Mouse (Mus musculus): Measurements from ENCODE around the gene Uvrag. TPM values are rescaled to one million over a fixed set of nuclear protein-coding genes. Genes with fewer than 3 reads are reported as not detected.

The Uvrag gene
- polyA plus RNA-seq, 2 experiments: 9.8 to 16.2 TPM

DNA sequence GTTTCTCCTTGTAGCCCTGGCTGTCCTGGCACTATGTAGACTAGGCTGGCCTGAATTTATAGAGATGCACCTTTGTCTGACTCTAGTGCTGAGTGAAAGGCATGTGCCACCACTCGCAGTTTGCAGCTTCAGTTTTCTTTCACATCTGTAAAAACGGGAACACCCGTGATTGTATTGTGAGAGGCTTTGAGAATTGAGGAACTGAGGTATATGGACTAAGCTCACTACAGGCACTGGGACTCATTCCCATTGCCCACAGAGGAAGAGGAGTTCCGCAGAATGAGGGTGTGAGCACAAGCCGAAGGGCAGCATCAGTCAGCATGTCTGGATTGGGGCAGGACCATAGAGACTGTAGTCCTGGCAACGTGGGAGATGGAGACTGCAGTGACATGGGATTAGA is 42.8 kb upstream of the Uvrag start:
- no peak for TF ChIP-seq POLR2A (IDR thresholded peaks at IDR 0.05; ENCODE audit: borderline replicate concordance, extremely low read depth, insufficient read depth, insufficient read length)
- WGBS: 76% methylated on average over 6 of the region's 6 CpGs

GRCm38 (mm10) chr7:99182432-99183172 is 41.7 kb upstream of the Uvrag start, which contains the start of gene Dgat2:
Gene Dgat2, minus strand, starts transcription at chr7:99182719.
- WGBS: 2% methylated on average over 55 of the region's 63 CpGs
- ATAC-seq (ENCODE audit: low FRiP score, low read depth): peak; percentile 97

More for the DNA sequence above, 42.8 kb upstream of the Uvrag start:
- no peaks in the 10 kb centered on the region for H3K9me3 ChIP-seq (ENCODE audit: control insufficient read depth, low read length)
- H3K4me1 ChIP-seq (ENCODE audit: control insufficient read depth, insufficient read depth, low read length): no peaks in the 10 kb centered on the region
- no peaks in the 10 kb centered on the region for H3K27me3 ChIP-seq (ENCODE audit: control insufficient read depth, insufficient read depth, low read length)
- no peak for DNase-seq (ENCODE audit: low spot score)
- no peak overlapping the region for H3K4me2 ChIP-seq (replicated peaks; ENCODE audit: low read depth, low read length, severe bottlenecking)
- ATAC-seq (ENCODE audit: low FRiP score, low read depth): no peak
- no peak overlapping the region for H3K4me3 ChIP-seq (replicated peaks; ENCODE audit: low read length)
- no peak overlapping the region for H3K9ac ChIP-seq (ENCODE audit: low read depth, low read length, severe bottlenecking)
- no peak overlapping the region for H3K27ac ChIP-seq (replicated peaks; ENCODE audit: low read depth, low read length)
- H3K36me3 ChIP-seq (ENCODE audit: control insufficient read depth, insufficient read depth, low read length): no peaks in the 10 kb centered on the region

DNA sequence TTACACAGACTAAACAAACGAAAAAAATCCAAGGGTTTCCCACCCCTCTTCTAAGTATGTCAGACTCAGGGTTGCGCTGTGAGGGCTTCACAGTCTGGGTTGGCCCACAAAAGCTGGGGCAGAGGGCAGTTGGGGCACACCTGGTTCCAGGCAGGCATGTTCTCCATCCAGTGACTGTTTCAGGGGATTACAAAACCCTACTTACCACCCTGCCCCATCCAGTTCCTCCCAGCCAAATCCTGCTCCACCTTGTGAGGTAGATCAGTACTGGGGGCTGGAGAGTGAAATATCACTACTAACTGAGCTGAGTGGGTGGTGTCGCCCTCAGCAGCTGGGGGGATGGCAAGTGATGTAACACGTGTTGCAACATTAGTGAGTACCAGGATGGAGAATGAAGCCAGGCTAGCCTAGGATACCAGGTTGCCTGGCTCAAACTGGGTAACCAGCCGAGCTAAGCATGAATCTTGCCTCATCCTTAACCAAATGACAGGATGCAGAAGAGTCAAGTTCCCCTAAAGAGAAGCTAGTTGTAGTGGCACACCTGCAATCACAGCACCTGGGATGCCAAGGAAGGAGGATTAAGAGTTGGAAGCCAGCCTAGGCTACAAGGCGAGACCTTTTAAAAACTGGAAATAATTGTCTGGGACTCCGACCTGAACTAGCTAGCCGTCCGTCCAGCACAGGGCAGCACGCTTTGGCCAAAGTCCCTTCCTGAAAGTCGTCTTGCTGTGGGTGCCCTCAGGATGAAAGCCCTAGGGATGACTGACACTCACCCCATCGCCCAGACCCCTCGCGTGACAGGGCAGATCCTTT is 40.9 kb upstream of the Uvrag start:
- Histone ChIP-seq H3K27ac (replicated peaks; ENCODE audit: low read depth, low read length) (no peak overlapping the region), H3K9ac (ENCODE audit: low read depth, low read length, severe bottlenecking) (peak overlapping the region; percentile 71), H3K4me3 (replicated peaks; ENCODE audit: low read length) (peak overlapping the region; percentile 60), H3K4me1 (ENCODE audit: control insufficient read depth, insufficient read depth, low read length) (no peaks in the 10 kb centered on the region), H3K27me3 (ENCODE audit: control insufficient read depth, insufficient read depth, low read length) (no peaks in the 10 kb centered on the region), H3K36me3 (ENCODE audit: control insufficient read depth, insufficient read depth, low read length) (no peaks in the 10 kb centered on the region), H3K4me2 (replicated peaks; ENCODE audit: low read depth, low read length, severe bottlenecking) (peak overlapping the region; percentile 92), H3K9me3 (ENCODE audit: control insufficient read depth, low read length) (no peaks in the 10 kb centered on the region)
- no peak for ATAC-seq (ENCODE audit: low FRiP score, low read depth)
- WGBS: 22% methylated on average over 14 of the region's 14 CpGs
- DNase-seq (ENCODE audit: low spot score): no peak
- no peak for TF ChIP-seq POLR2A (IDR thresholded peaks at IDR 0.05; ENCODE audit: borderline replicate concordance, extremely low read depth, insufficient read depth, insufficient read length)

More at GRCm38 (mm10) chr7:99182432-99183172, 41.7 kb upstream of the Uvrag start, which contains the start of gene Dgat2:
- peak; percentile 90 for DNase-seq (ENCODE audit: low spot score)
- no peaks in the 10 kb centered on the region for H3K27me3 ChIP-seq (ENCODE audit: control insufficient read depth, insufficient read depth, low read length)
- peak within 1 kb of the TSS; percentile 71 for H3K9ac ChIP-seq (ENCODE audit: low read depth, low read length, severe bottlenecking)
- H3K27ac ChIP-seq (replicated peaks; ENCODE audit: low read depth, low read length): peak within 1 kb of the TSS; percentile 80
- H3K4me2 ChIP-seq (replicated peaks; ENCODE audit: low read depth, low read length, severe bottlenecking): peak within 1 kb of the TSS; percentile 92
- no peaks in the 10 kb centered on the region for H3K36me3 ChIP-seq (ENCODE audit: control insufficient read depth, insufficient read depth, low read length)
- H3K4me3 ChIP-seq (replicated peaks; ENCODE audit: low read length): peak within 1 kb of the TSS; percentile 60
- peak; percentile 97 for TF ChIP-seq POLR2A (IDR thresholded peaks at IDR 0.05; ENCODE audit: borderline replicate concordance, extremely low read depth, insufficient read depth, insufficient read length)
- no peaks in the 10 kb centered on the region for H3K4me1 ChIP-seq (ENCODE audit: control insufficient read depth, insufficient read depth, low read length)
- H3K9me3 ChIP-seq (ENCODE audit: control insufficient read depth, low read length): no peaks in the 10 kb centered on the region

DNA sequence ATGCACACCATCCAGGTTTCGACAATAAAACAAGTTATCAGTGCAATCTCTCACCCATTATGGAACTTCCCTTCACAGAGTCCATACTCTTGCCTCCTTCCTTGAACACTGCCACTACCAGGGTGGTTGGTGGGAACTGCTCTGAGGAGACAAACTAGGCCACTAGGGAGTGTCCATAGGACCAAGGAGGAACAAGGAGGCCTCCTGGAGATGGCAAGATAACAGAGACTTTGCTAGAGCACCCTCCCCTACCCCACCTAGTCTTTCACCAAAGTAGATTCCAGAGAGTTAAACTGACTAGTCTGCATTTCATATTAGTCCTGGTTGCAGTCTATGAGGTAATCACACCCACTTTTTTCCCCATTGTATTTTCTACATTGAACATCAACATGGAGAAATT is 39.2 kb upstream of the Uvrag start:
- Histone ChIP-seq H3K4me3 (replicated peaks; ENCODE audit: low read length) (no peak overlapping the region), H3K4me1 (ENCODE audit: control insufficient read depth, insufficient read depth, low read length) (no peaks in the 10 kb centered on the region), H3K36me3 (ENCODE audit: control insufficient read depth, insufficient read depth, low read length) (no peaks in the 10 kb centered on the region), H3K9ac (ENCODE audit: low read depth, low read length, severe bottlenecking) (no peak overlapping the region), H3K4me2 (replicated peaks; ENCODE audit: low read depth, low read length, severe bottlenecking) (no peak overlapping the region), H3K9me3 (ENCODE audit: control insufficient read depth, low read length) (no peaks in the 10 kb centered on the region), H3K27me3 (ENCODE audit: control insufficient read depth, insufficient read depth, low read length) (no peaks in the 10 kb centered on the region), H3K27ac (replicated peaks; ENCODE audit: low read depth, low read length) (no peak overlapping the region)
- TF ChIP-seq POLR2A (IDR thresholded peaks at IDR 0.05; ENCODE audit: borderline replicate concordance, extremely low read depth, insufficient read depth, insufficient read length): no peak
- DNase-seq (ENCODE audit: low spot score) (no peak), ATAC-seq (ENCODE audit: low FRiP score, low read depth) (no peak)
- WGBS: 71% methylated on average over 1 of the region's 1 CpGs

DNA sequence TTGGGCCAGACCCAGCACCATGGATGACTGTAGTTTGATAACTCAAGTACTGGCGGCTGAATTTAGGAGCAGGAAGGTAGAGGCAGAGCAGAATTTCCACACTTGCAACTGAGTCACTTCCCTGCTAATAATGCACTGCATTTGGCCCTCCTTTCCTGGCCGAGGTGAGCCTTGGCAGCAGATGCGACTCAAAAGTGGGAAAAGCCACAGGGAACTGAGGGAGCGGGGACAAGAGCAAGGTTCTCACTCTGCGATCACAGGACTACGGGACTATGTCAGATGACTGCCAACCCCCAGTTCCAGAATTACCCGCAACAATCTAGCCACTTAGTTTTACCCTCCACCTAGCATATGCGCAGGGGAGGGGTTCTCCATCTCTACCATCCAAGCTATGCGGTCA is 38.3 kb upstream of the Uvrag start:
- 85% methylated on average over 9 of the region's 9 CpGs for WGBS
- TF ChIP-seq POLR2A (IDR thresholded peaks at IDR 0.05; ENCODE audit: borderline replicate concordance, extremely low read depth, insufficient read depth, insufficient read length): no peak
- DNase-seq (ENCODE audit: low spot score): no peak
- no peaks in the 10 kb centered on the region for H3K36me3 ChIP-seq (ENCODE audit: control insufficient read depth, insufficient read depth, low read length)
- ATAC-seq (ENCODE audit: low FRiP score, low read depth): no peak
- H3K27ac ChIP-seq (replicated peaks; ENCODE audit: low read depth, low read length): no peak overlapping the region
- no peak overlapping the region for H3K4me2 ChIP-seq (replicated peaks; ENCODE audit: low read depth, low read length, severe bottlenecking)
- no peaks in the 10 kb centered on the region for H3K4me1 ChIP-seq (ENCODE audit: control insufficient read depth, insufficient read depth, low read length)
- H3K27me3 ChIP-seq (ENCODE audit: control insufficient read depth, insufficient read depth, low read length): no peaks in the 10 kb centered on the region
- no peak overlapping the region for H3K4me3 ChIP-seq (replicated peaks; ENCODE audit: low read length)
- no peak overlapping the region for H3K9ac ChIP-seq (ENCODE audit: low read depth, low read length, severe bottlenecking)
- no peaks in the 10 kb centered on the region for H3K9me3 ChIP-seq (ENCODE audit: control insufficient read depth, low read length)
